Mouse (Mus musculus) CH12.LX (cell line): ENCODE measurements around the gene Gm3404. TPM values are rescaled to one million over a fixed set of nuclear protein-coding genes. Genes with fewer than 3 reads are reported as not detected.
"Not testable (repeated sequence)": the region's sequence is repeated elsewhere in the genome, so short reads cannot be mapped to it uniquely, and the experiment has no call there.

Experiments used
- DNase-seq: peaks from one replicate; pipeline ENCODE4 v3.0.0-alpha.2; 2013; ENCODE audit errors: extremely low read depth
- H3K27ac ChIP-seq: 2 replicates; pipeline ENCODE4 v1.5.1; 2012; ENCODE audit warnings: low read depth, mild to moderate bottlenecking, control low read depth, moderate library complexity; ENCODE audit not compliant: insufficient read depth
- H3K27me3 ChIP-seq: replicated peaks from 2 replicates; pipeline ENCODE3; 2012; ENCODE audit warnings: inconsistent platforms
- H3K36me3 ChIP-seq, 2 experiments: replicated peaks in 1 of 2; 2 replicates each; pipeline versions ENCODE3 to v1.6.1; 2012; ENCODE audit warnings: inconsistent platforms in 1 of 2, low read length in 1 of 2, mild to moderate bottlenecking in 1 of 2, mixed read lengths in 1 of 2, moderate library complexity in 1 of 2; ENCODE audit not compliant: control insufficient read depth in 1 of 2, insufficient read depth in 1 of 2
- H3K4me1 ChIP-seq, 2 experiments: 2 replicates each; pipeline ENCODE4 v1.6.1; 2012; ENCODE audit warnings: inconsistent platforms in 1 of 2, moderate library complexity in 1 of 2; ENCODE audit not compliant: insufficient read depth in 2 of 2, control insufficient read depth in 1 of 2
- H3K4me2 ChIP-seq: 2 replicates; pipeline ENCODE4 v1.6.1; 2012; ENCODE audit warnings: low read depth, mild to moderate bottlenecking, control low read depth; ENCODE audit not compliant: poor library complexity, insufficient read depth, severe bottlenecking
- H3K4me3 ChIP-seq, 3 experiments: fragments of 150-350 bp in 1 of 3; sonication (generic) in 1 of 3; replicated peaks in 1 of 3; 2 replicates each; pipeline versions ENCODE3 to v1.5.1; 2011 to 2012; ENCODE audit warnings: low read depth in 2 of 3, low read length in 2 of 3, mild to moderate bottlenecking in 2 of 3, moderate library complexity in 2 of 3, control low read depth in 1 of 3, improper control_type of control experiment in 1 of 3, inconsistent platforms in 1 of 3, mixed read lengths in 1 of 3; ENCODE audit not compliant: poor library complexity in 1 of 3
- H3K79me2 ChIP-seq: replicated peaks from 2 replicates; pipeline ENCODE4 v1.6.1; 2012; ENCODE audit warnings: mild to moderate bottlenecking, moderate library complexity; ENCODE audit not compliant: control insufficient read depth, poor library complexity, insufficient read depth, severe bottlenecking; ENCODE audit errors: extremely low read depth
- H3K9ac ChIP-seq: 2 replicates; pipeline ENCODE4 v1.6.1; 2012; ENCODE audit warnings: low read depth, mild to moderate bottlenecking, control low read depth, moderate library complexity; ENCODE audit not compliant: insufficient read depth
- H3K9me3 ChIP-seq: replicated peaks from 2 replicates; pipeline ENCODE3; 2012; ENCODE audit warnings: low read length, inconsistent platforms, mixed read lengths
- CHD1 ChIP-seq: IDR thresholded peaks from 2 replicates; pipeline ENCODE4 v1.6.1; 2012; ENCODE audit warnings: low read depth, low read length, improper control_type of control experiment, inconsistent platforms
- CTCF ChIP-seq, 2 experiments: IDR thresholded peaks in 1 of 2; conservative IDR thresholded peaks in 1 of 2; 2 replicates each; pipeline ENCODE4 v1.5.1; 2011 to 2012; ENCODE audit warnings: low read depth in 2 of 2, low read length in 2 of 2, improper control_type of control experiment in 1 of 2, inconsistent platforms in 1 of 2, mild to moderate bottlenecking in 1 of 2, moderate library complexity in 1 of 2
- ELF1 ChIP-seq: IDR thresholded peaks from 2 replicates; pipeline ENCODE4 v1.6.1; 2014; ENCODE audit warnings: low read depth, mild to moderate bottlenecking, inconsistent platforms, low read length, improper control_type of control experiment
- ETS1 ChIP-seq: conservative IDR thresholded peaks from 2 replicates; pipeline ENCODE4 v1.6.1; 2012; ENCODE audit warnings: low read depth, mild to moderate bottlenecking, inconsistent platforms, low read length, improper control_type of control experiment, moderate library complexity
- JUND ChIP-seq: conservative IDR thresholded peaks from 2 replicates; pipeline ENCODE4 v1.6.1; 2011; ENCODE audit warnings: low read depth, low read length, improper control_type of control experiment
- RAD21 ChIP-seq: IDR thresholded peaks from 2 replicates; pipeline ENCODE4 v1.6.1; 2011; ENCODE audit warnings: low read depth, mild to moderate bottlenecking, low read length, improper control_type of control experiment, moderate library complexity
- SMC3 ChIP-seq: IDR thresholded peaks from 2 replicates; pipeline ENCODE4 v1.6.1; 2011; ENCODE audit warnings: low read depth, low read length, improper control_type of control experiment
- dilution Hi-C: fragments of 300-500 bp; cut with MboI; formaldehyde crosslinking; loops from 2 replicates; pipeline ENCODE4 v1.14.3; 2020; ENCODE audit warnings: low sequenced_read_pairs; ENCODE audit not compliant: extremely low pct_unique_long_range_greater_than_20kb, extremely low pct_ligation_motif_present
- in situ Hi-C: fragments of 300-500 bp; cut with MboI; formaldehyde crosslinking; loops from 3 replicates; pipeline ENCODE4 v1.14.3; 2019; ENCODE audit warnings: low sequenced_read_pairs, low pct_ligation_motif_present, low pct_unique_long_range_greater_than_20kb, mixed read lengths
- polyA plus RNA-seq: library from polyadenylated mRNA; unstranded; fragments of >175 nt; gene quantifications from 2 replicates; pipeline ENCODE4 v1.2.1, GENCODE M21; 2012; ENCODE audit warnings: low read depth; ENCODE audit not compliant: insufficient read length
- total RNA-seq, 2 experiments: library from RNA; depleted of rRNA; stranded (reverse); fragments of 300-350 nt in 1 of 2; fragments of >200 nt in 1 of 2; gene quantifications; 2 replicates each; pipeline ENCODE4 v1.2.3; 2012 to 2014

Gene Gm3404
- total and polyA plus RNA-seq, 3 experiments = not detected

DNA sequence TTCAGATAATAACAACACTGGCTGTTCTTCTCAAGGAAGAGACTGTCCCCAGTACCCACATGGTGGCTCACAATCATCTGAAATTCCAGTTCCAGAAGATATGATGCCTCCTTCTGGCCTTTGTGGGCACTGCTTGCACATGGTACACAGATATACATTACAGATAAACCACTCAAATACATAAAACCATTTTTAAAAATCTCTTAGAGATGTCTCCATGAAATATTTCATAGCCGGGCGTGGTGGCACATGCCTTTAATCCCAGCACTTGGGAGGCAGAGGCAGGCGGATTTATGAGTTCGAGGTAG, 47.1 kb downstream of the Gm3404 start:
- TF ChIP-seq CTCF (conservative IDR thresholded peaks at IDR 0.05 in 1 of 2, IDR thresholded peaks at IDR 0.05 in 1 of 2; ENCODE audit: low read depth in 2 of 2, low read length in 2 of 2) = peak in 1 of 2 experiments; percentile 16; a peak in 1 of 4 replicates
- H3K9ac ChIP-seq, H3K27ac ChIP-seq, in situ Hi-C loops, H3K36me3 ChIP-seq, DNase-seq, H3K9me3 ChIP-seq, dilution Hi-C loops, H3K4me3 ChIP-seq, H3K79me2 ChIP-seq, H3K4me2 ChIP-seq, H3K27me3 ChIP-seq, H3K4me1 ChIP-seq: not testable (repeated sequence)

DNA sequence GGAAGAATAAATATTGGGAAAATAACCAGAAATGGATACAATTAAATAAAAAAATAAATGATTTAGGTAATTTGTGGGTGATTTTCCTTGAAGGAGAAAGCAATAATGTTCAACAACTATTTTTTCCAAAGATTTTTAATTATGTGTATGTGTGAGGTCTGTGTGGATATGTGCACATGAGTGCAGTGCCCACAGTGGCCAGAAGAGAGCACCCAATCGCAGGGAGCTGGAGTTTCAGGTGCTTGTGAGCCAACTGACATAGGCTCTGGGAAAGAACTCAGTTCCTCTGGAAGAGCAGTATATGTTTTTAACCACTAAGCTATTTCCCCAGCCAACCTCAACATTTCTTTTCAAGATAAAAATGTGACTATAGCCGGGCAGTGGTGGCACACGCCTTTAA, 51.1 kb downstream of the Gm3404 start:
- Histone ChIP-seq H3K27me3 (no peaks in the 10 kb centered on the region), H3K4me3 (no peak overlapping the region), H3K36me3 (no peaks in the 10 kb centered on the region), H3K9ac (no peak overlapping the region), H3K9me3 (peaks cover 2% of the 10 kb centered on the region), H3K79me2 (no peaks in the 10 kb centered on the region), H3K4me2 (no peak overlapping the region), H3K4me1 (no peaks in the 10 kb centered on the region), H3K27ac (no peak overlapping the region)
- TF ChIP-seq CTCF (conservative IDR thresholded peaks at IDR 0.05 in 1 of 2, IDR thresholded peaks at IDR 0.05 in 1 of 2; ENCODE audit: low read depth in 2 of 2, low read length in 2 of 2) (peak; percentile 11 to 67; a peak in 2 of 4 replicates), RAD21 (peak; percentile 62), ETS1 (no peak), JUND (no peak), ELF1 (no peak), SMC3 (peak; percentile 73), CHD1 (no peak)
- no peak for DNase-seq
- dilution Hi-C loops (no loop called here), in situ Hi-C loops (no loop called here)

Other genes with a start within 250 kb of the Gm3404 start
- not detected in 2 replicates for gene Wasf3, start 140.8 kb upstream of the Gm3404 start, total RNA-seq (2012; rRNA removed)
- not detected in 2 replicates for gene Wasf3, start 140.8 kb upstream of the Gm3404 start, total RNA-seq (2014; rRNA removed)
- gene Wasf3, start 140.8 kb upstream of the Gm3404 start, polyA plus RNA-seq = not detected in 2 replicates
- gene Gm6408, start 43.8 kb upstream of the Gm3404 start, total RNA-seq (2012; rRNA removed) = not detected in 2 replicates
- gene Gm6408, start 43.8 kb upstream of the Gm3404 start, total RNA-seq (2014; rRNA removed) = not detected in 2 replicates
- not detected in 2 replicates for gene Gm6408, start 43.8 kb upstream of the Gm3404 start, polyA plus RNA-seq
- not detected in 2 replicates for gene Gm6370, start 34.4 kb upstream of the Gm3404 start, total RNA-seq (2012; rRNA removed)
- not detected in 2 replicates for gene Gm6370, start 34.4 kb upstream of the Gm3404 start, total RNA-seq (2014; rRNA removed)
- not detected in 2 replicates for gene Gm6370, start 34.4 kb upstream of the Gm3404 start, polyA plus RNA-seq
- gene 4930449I24Rik, start 23.4 kb upstream of the Gm3404 start, total RNA-seq (2012; rRNA removed) = not detected in 2 replicates
- gene 4930449I24Rik, start 23.4 kb upstream of the Gm3404 start, total RNA-seq (2014; rRNA removed) = not detected in 2 replicates
- not detected in 2 replicates for gene 4930449I24Rik, start 23.4 kb upstream of the Gm3404 start, polyA plus RNA-seq
- not detected in 2 replicates for gene Gm3402, start 11.7 kb upstream of the Gm3404 start, total RNA-seq (2012; rRNA removed)
- gene Gm3402, start 11.7 kb upstream of the Gm3404 start, total RNA-seq (2014; rRNA removed) = not detected in 2 replicates
- not detected in 2 replicates for gene Gm3402, start 11.7 kb upstream of the Gm3404 start, polyA plus RNA-seq
- gene Gm3409, start 11.8 kb downstream of the Gm3404 start, total RNA-seq (2012; rRNA removed) = not detected in 2 replicates
- not detected in 2 replicates for gene Gm3409, start 11.8 kb downstream of the Gm3404 start, total RNA-seq (2014; rRNA removed)
- not detected in 2 replicates for gene Gm3409, start 11.8 kb downstream of the Gm3404 start, polyA plus RNA-seq
- not detected in 2 replicates for gene Gm3415, start 30.3 kb downstream of the Gm3404 start, total RNA-seq (2012; rRNA removed)
- not detected in 2 replicates for gene Gm3415, start 30.3 kb downstream of the Gm3404 start, total RNA-seq (2014; rRNA removed)
- not detected in 2 replicates for gene Gm3415, start 30.3 kb downstream of the Gm3404 start, polyA plus RNA-seq
- gene Gpr12, start 59.4 kb downstream of the Gm3404 start, total RNA-seq (2012; rRNA removed) = not detected in 2 replicates
- not detected in 2 replicates for gene Gpr12, start 59.4 kb downstream of the Gm3404 start, total RNA-seq (2014; rRNA removed)
- not detected in 2 replicates for gene Gpr12, start 59.4 kb downstream of the Gm3404 start, polyA plus RNA-seq